Mouse (Mus musculus) thymus, adult 2 months (tissue): Measurements from ENCODE around the gene Tmc4.
A peak's percentile ranks its signal among the peaks of the same experiment; 100 is the strongest.

Source experiments
- CTCF ChIP-seq: fragments of 200-500 bp; IDR thresholded peaks from 2 replicates; pipeline ENCODE4 v1.5.1; 2012; ENCODE audit warnings: mild to moderate bottlenecking, control low read depth, low read length, moderate library complexity, borderline replicate concordance; ENCODE audit not compliant: control insufficient read depth, poor library complexity, insufficient read depth; ENCODE audit errors: extremely low read depth
- POLR2A ChIP-seq: fragments of 200-500 bp; IDR thresholded peaks from 2 replicates; pipeline ENCODE4 v1.6.1; 2012; ENCODE audit warnings: mild to moderate bottlenecking, low read length, control low read depth, moderate library complexity; ENCODE audit not compliant: control insufficient read depth, poor library complexity, insufficient read depth; ENCODE audit errors: extremely low read depth

- TF ChIP-seq POLR2A (no peak), CTCF (peak; percentile 71; the same call in 1 of the 2 replicates)
Observed at GRCm38 (mm10) chr7:3674507-3675227, 2.7 kb downstream of the Tmc4 start.
